Mouse (Mus musculus) common myeloid progenitor, adult 5-6 weeks (primary cell): Measurements from ENCODE around the gene Akr1c12. TPM values are rescaled to one million over a fixed set of nuclear protein-coding genes. Genes with fewer than 3 reads are reported as not detected.
A peak's percentile ranks its signal among the peaks of the same experiment; 100 is the strongest.
"Not testable (repeated sequence)": the region's sequence is repeated elsewhere in the genome, so short reads cannot be mapped to it uniquely, and the experiment has no call there.

Experiments
- ATAC-seq: replicated peaks from 2 replicates; pipeline ENCODE4 v1.8.0; 2016; ENCODE audit warnings: low read depth, mild to moderate bottlenecking, moderate TSS enrichment, inconsistent platforms; ENCODE audit not compliant: poor library complexity, severe bottlenecking
- total RNA-seq: library from RNA; stranded (forward); fragments of 200-1000, 187-1606 nt; gene quantifications from 2 replicates; pipeline ENCODE4 v1.2.3, GENCODE M21; 2017

The Akr1c12 gene
- 3.9 and 6.8 TPM in 2 replicates for total RNA-seq

DNA sequence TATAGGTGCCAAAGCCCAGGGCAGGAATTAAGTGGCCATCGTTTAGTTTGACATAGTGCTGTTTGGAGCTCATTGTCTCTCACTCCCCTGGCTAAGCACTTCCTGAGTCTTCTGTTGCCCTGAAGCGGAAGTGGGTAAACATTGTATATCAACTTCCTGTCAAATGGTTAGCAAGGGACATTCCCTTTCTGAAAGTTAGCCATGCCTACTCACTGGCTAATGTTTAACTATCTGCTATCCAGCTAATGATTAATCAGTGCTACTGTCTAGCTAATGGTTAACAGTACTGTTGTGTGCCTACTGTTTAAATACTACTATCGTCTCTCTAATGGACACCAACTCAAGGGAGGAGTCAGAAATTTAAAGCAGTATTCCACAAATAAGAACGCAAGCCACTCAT lies at the start of gene Akr1c12:
Gene Akr1c12, minus strand, starts transcription at position 150 of the 400 bp plus-strand sequence.
- peak; percentile 82 for ATAC-seq

DNA sequence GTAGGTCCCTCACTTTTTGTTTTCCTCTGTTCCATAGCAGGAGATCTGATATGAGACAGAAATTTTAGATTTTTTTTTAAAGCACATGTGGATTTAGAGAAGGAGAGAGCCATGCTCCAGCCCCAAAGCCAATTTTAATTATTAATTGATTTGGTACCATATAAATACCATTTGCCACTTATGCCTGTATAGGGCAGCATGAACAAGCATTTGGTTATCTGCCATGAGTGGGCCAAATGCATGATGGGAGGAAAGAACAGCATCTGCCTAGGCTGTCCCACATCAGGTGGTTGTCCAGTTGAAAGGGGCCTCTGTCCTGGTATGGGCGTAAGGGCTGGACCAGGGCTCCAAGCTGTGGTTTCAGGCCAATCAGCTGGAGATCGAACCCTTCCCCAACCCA lies 39.5 kb upstream of the Akr1c12 start:
- ATAC-seq = no peak

DNA sequence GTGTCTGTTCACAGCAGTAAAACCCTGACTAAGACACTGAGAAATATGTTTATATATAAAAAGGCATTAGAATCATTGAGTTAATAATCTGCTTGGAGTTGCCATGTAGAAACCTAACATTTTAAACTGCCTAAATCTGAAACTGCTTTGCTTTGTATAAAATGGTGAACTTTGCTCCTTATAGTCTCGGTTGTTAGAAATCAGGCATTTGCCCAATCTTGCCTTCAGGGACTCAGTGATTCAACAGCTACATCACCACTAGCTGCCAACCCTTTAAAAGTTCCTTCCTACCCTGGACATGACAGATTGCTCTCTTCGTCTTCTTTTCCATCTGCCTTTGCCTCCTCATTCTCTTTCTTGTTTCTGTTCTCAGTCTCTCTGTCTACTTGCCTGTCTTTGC lies 34.7 kb upstream of the Akr1c12 start:
- ATAC-seq = no peak

DNA sequence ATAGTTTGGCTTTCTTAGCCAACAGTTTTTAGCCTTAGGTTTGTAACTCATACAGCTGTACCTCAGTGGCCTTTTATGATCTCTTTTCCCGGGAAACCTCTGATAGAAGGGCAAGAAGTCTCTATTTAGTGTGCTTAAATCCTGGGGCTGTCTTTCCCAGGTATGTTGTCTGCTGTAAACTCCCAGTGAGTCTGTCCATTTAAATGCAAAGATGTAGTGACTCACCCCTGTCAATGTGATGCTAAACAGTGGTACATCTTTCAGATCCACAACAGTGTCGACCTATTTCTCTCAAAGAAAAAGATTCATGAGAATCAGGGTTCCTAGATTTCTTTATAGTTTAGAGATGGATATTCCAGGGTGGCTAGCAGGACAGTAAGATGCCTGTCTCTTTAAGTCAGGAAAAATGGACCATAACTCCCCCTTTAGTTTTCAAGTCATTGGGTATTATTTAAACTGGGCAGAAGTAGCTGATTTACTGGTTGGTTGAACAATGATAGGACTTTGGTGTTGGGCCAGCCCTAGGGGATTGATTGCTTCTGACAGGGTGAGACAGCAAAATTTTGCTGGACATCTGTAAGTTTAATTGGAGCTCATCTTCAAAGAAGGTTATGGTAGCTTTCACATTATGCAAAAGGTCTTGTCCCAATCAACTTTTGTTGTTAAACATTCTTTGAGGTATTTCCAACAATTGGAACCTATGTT lies 25.8 kb upstream of the Akr1c12 start:
- no peak for ATAC-seq

DNA sequence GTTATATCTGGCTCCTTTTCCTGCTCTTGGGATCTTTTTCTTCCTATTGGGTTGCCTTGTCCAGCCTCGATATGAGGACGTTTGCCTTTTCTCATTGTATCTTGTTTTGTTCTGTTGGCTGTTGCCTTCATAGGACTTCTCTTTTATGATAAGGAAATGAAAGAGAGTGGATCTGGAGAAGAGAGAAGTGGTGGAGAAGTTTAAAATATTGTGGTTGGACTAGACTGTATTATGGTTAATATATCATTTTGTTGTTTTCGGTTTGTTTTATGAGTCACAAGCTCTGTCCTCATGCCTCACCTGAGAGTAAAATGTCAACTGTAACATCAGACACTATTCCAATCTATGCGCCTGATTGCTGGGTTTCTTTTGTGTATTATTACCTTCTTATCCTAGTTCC lies 17.8 kb upstream of the Akr1c12 start:
- peak; percentile 47 for ATAC-seq

DNA sequence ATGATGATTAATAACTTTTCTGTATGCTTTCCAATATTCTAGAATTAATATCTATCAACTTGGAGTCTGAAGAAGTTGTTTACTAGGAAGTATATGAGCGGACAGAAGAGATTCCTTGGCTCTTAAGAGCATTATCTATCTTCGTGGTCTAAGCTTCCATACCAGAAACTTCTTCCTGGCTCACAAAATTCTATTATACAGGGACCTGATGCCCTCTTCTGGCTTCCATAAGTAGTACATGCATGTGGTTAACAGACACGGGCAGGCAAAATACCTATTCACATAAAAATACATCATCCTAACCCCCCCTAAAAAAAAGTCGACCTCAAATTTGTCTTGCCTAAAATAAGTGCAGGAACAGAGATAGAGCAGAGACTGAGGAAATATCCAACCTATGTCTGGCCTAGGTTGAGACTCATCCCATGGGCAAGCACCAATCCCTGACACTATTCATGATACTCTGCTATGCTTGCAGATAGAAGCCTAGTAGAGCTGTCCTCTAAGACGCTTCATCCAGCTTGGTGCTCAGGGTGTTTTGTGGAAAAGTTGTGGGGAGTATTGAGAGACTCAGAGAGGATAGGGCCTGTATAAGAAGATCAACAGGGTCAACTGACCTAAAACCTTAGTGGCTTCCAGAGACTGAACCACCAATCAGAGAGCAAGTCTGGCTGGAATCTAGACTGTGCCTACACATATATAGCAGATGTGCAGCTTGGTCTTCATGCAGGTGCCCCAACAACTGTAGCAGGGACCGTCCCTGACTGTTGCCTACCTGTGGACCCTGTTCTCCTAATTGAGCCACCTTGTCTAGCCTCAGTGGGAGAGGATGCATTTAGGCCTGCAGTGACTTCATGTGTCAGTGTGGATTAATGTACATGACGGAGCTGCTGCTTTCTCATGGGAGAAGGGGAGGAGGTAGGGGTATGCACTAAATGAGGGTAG lies 2.5 kb upstream of the Akr1c12 start:
- ATAC-seq = peak; percentile 94

DNA sequence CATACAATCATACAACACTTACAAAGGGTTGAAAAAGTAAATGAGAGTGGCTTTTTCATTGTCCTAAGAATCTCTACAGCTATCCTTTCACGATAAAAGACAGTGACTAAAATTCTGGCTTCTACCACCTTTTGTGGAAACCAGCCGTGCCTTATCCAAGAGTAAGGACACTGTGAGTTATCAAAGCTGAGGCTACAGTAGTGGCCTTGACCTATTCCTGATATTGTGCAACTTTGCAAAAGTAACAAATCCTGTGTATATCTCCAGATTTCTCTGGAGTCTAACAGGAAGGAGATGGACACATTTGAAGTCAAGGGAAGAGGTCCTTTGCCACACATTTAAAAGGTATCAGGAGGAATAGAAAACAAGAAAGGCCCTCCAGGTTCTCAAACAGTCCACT lies 1.7 kb downstream of the Akr1c12 start:
- ATAC-seq = no peak

DNA sequence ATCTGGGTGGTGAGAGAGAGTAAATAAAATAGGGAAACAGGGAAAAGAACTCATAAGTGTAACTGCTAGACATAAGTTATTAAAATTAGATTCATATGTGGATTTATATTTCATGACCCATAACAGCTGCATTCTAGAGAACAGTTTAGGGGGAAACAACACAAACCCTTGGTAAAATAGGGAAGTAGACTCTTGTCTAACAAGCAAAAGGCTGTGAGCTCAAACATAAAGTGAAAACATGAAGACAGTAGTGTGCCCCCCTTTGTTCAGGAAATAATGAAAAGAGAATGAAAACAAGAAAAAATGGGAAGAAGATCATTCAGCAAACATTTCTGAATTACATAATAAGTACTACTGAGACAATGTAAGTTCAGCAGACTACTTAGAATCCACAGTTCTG lies 8.4 kb downstream of the Akr1c12 start:
- peak; percentile 60 for ATAC-seq

DNA sequence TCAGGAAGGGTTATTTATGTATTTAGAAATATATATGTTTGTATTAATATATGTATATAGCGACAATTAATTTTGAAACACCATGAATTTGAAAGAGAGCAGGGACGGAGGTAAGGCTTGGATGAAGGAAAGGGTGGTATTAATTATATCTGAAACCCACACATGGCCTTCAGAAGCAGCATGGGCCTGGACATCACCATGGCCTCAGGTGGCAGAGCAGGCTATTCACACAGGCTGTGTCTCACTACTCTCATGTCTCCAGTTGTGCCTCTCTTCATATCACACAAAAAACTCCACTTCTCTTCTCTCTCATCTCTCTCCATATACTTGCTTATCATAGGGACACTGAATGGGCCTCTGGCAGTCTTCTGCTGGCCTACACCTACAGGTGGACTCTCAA lies 13.8 kb downstream of the Akr1c12 start:
- ATAC-seq = not testable (repeated sequence)

DNA sequence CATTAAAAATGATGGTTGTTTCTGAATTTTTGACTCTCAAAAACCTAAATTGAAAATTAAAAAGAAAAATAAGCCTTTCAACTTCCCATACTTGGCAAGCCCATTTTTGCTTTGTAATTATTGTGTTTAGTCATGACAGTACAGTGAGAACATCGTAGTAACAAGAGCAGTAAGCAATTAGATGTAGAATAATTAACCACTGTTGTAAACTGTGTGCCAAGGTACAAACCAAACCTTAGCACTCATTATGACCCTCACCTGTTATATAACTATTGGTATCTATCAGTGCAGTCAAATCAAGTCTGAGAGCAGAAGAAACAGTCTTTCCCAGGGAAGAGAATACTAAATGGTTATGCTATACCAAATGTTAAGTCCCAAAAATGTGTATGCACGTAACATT lies 14.2 kb downstream of the Akr1c12 start:
- no peak for ATAC-seq

DNA sequence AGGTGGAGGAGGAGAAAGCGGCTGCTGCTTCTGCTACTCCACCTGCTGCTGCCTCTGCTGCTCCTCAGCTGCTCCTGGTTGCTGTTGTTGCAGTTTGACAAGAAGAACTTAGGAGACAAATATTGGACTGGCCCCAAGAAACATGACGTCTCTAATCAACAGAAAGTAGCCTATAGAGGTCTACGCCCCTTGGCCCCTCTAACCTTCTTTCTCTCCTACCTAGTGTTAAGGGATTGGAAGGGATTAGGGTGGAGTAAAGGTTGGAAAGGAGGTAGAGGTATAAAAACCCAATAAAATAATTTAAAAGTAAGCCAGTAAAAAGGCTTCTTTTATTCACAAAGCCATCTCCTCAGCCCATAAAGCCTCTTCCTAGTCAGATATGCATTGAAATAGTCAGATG lies 14.6 kb downstream of the Akr1c12 start:
- no peak for ATAC-seq

DNA sequence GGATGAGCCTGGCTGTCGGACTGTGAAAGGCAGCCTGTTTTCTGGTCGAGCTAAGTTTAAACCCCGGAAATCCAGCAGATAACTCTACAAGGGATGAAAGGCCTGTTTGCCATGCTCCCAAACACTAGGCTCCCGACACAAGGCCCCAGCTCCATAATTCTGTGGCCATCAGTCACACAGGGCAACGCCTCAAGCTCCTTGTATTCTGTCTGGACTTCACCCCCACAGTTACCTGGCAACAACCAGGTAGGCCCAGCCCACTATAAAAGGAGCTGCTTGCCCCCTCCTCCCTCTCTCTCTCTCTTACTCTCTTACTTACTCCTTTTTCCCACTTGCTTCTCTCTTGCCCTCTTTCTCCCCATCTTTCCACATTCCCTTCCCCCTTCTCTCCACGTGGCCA lies 21.9 kb downstream of the Akr1c12 start:
- ATAC-seq = no peak

DNA sequence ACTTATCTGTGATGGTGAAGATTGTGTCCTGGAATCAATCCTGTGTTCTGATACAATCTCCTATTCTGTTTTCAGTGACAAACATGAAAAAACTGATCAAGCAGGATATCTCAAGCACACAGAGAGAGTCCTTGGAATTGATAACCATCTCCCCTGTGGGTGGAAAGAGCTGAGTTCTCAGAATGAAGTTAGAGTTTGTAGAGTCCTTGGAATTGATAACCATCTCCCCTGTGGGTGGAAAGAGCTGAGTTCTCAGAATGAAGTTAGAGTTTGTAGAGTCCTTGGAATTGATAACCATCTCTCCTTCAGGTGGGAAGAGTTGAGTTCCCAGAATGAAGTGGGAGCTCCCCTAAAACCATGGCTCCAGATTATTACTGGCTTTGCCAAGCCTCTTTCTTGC lies 22.3 kb downstream of the Akr1c12 start:
- not testable (repeated sequence) for ATAC-seq

DNA sequence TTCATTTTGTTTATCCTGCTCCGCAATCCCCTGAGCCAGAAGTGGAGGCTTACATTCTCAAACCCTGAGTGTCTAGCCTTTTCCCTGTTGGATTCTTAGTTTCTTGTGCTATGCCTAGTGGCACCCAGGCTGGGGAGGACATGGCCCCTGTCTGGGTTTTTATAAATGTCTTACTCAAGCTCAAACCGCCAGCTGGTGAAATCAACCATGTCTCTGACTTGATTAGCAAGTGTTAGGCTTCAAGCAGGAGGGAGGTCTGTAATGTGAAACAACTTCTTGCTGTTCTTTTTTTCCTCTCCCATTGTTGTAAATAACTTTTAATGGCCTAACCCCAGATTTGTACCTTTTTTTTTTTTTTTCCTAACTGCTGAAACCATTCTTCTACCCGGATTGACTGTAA lies 29.9 kb downstream of the Akr1c12 start:
- ATAC-seq = no peak

DNA sequence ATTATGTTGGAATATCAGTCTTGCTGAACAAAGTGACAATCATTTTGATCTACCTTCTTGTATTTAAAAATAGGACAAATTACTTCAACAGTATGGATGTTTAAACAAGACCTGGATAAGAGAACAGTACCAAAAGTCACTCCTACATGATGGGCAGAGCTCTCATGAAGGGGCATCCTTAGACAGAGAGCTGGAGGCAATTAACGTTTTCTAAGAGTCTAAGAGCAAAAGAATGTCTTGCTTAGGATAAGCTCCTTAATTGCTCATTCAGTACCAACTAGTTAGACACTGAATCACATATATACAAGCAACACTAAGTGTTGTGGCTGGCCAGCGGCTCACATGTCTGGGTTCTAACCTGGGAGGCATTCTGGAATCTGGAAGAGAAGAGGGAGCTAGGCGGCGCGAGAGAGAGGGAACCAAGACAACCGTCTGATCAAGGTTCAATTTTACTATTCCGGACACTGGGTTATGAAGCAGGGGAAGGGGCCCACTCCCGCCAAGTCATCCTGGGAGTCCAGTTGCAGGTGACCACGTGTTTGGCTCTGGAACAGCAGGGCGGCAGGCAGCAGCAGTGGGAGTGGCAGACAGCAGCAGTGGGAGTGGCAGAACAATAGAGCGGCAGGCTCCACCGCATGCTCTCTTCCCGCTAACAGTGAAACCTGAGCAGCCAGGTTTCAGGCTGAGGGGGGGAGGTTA lies 34.2 kb downstream of the Akr1c12 start:
- peak; percentile 83 for ATAC-seq

DNA sequence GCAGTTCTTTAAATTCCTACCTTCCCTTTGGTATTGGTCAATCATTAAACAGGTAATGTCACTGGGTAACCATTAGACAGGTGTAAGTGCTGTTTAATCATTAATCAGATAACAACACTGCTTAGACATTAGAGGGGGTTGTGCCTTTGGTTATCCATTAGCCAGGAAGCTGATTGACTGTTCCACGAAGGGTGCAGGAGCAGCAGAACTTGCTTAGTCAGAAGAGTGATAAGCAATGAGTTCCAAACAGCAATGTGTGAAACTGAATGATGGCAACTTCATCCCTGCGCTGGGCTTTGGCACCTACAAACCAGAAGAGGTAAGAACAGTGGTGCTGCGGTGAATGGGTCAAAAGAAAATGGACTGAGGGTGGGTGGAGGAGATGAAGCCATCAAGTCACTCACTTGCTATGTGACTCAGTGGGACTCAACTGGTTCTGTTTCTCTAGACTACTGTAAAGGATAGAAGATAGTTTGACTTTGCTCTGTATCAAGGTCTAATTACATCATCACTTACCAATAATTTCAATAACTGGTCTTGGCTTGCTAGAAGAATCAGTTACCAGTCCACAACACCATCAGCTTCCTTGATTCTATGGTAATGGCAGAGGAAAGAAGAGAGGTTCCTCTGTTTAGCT lies 45.6 kb downstream of the Akr1c12 start:
- ATAC-seq = no peak

DNA sequence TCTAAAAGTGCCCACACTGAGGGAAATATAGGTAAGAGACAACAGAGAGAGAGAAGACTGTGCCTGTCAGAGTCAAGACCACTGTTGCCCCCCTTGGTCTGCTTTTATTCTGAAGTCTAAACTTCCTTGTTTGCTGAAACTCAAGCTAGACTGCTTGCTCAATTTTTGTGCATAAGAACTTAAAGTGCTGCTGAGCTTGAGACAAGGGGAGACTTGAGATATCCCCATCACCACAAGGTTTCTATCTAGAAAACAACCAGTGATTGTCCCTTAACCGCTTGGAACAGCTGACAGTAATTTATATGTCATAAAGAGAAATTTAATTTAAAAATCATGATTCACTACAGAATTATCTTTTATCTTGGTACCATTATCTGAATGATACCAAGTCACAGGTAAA lies 46.1 kb downstream of the Akr1c12 start:
- ATAC-seq = no peak

DNA sequence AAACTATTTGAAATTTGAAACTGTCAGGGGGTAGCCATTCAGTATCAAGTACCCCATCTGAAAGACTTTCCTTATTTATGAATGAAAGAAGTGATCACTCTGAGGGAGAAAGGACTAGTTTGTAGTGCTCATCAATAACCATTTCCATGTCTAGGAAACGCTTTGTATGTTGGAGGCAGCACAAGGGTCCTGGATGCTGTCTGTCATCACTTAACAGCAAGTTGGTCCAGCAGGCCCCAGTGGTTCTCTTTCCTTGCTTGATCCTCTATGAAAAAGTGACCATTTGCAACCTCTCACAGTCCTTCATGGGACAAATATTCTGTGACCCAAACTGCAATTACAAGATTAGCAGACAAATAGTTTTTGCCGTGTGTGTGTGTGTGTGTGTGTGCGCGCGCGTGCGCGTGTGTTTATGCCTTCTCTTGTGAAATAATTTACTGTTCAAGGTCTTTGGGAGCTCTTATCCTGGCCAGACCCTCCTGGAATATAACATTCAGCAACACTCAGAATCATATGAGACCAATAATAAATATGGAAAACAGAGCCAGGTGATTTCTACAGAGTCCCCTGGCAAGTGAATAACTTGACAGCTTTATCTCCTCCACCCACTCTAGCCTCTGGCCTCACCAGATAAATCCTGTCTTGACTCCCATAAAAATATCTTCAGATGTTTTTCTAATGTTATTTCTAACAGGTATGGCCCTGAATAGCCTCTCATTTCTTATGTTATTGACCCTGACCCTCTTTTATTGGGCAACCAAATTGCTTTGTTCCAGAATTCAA lies 48.2 kb downstream of the Akr1c12 start:
- ATAC-seq = no peak

DNA sequence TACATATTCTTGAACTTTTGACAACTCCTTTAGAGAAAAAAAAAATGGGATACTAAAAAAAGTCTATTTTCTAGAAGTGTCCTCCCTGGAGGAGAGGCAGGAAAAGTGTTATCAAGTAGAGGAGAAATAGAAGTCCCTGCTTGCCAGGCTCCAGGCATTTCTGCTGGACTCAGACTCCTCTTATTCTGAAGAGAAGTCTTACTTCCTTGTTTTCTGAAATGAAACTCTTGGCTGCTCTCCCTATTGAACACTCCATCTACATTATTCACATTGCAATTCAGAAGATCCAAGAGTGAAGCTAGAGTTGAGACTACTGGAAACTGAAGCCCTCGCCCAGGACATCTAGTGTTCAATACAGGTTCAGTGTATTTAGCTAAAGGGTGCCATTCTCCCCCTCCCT lies 50.8 kb downstream of the Akr1c12 start, which contains the start of gene Akr1c19:
Gene Akr1c19, plus strand, starts transcription at position 260 of the 400 bp plus-strand sequence.
- no peak for ATAC-seq
